Mouse (Mus musculus): ENCODE data around the gene Serp1.
"Not testable (repeated sequence)": the region's sequence is repeated elsewhere in the genome, so short reads cannot be mapped to it uniquely, and the experiment has no call there.

Gene Serp1

GRCm38 (mm10) chr3:58503720-58504333, 21.9 kb downstream of the Serp1 start:
- no peak for DNase-seq

- no peak for DNase-seq
These were observed 23.7 kb downstream of the Serp1 start for GRCm38 (mm10) chr3:58501961-58502360.

- no peak for DNase-seq
These were observed 32.1 kb downstream of the Serp1 start for GRCm38 (mm10) chr3:58493621-58494020.

- DNase-seq = peak; percentile 52
These were observed 34.9 kb downstream of the Serp1 start for GRCm38 (mm10) chr3:58490787-58491186.

- DNase-seq = no peak
These were observed 37.5 kb downstream of the Serp1 start for GRCm38 (mm10) chr3:58487999-58488775.

- DNase-seq = no peak
These were observed 38.6 kb downstream of the Serp1 start for GRCm38 (mm10) chr3:58487121-58487520.

- DNase-seq = no peak
These were observed 39.8 kb downstream of the Serp1 start for GRCm38 (mm10) chr3:58485883-58486282.

- DNase-seq = no peak
These were observed 46.8 kb downstream of the Serp1 start for GRCm38 (mm10) chr3:58478755-58479455.

- not testable (repeated sequence) for DNase-seq
These were observed 50.4 kb downstream of the Serp1 start for GRCm38 (mm10) chr3:58475298-58475697.

Measured in kidney, adult 9 months (tissue).